Comparison of ENCODE assay signal across 16 mouse cellular contexts in the genomic region with DNA sequence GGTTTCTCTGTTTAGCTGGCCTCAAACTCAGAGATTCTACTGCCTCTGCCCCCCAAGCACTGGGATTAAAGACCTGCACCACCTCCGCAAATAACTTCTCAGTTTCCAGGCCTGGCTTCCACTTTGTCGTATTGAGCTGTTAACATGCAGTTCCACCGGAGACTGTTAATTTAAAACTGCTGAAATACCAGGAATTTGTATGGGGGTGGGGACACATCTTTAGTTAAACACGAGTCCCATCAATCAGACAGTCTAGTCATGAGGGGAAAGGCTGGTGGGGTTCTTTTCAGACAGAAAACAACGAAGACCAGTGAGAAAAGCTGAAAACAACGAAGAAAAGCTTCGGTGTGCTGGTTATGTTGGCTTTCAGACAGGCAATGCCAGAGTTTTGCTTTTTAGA.
DNase-seq lines count a peak whose midpoint lies in the region; ATAC-seq and TF ChIP-seq lines count a peak whose summit lies in the region.
"Had no signal": no experiment of that assay in that cellular context is flagged by ENCODE, and none has a peak within 500 bp of the region (broad histone marks: within the 10 kb centered on the region; RNA-seq: fewer than 3 reads in every experiment).

No protein-coding gene starts in this region.

- intact Hi-C loops in gastrocnemius, postnatal 36 days (cut with DNase I), result no loop called here

- H3K27ac ChIP-seq in hindbrain, embryonic 12.5 days, result peak overlapping the region; percentile 52; the same call in 1 of the 2 replicates
- no peak overlapping the region for H3K27ac ChIP-seq in hindbrain, postnatal 0 days
- H3K27ac ChIP-seq in embryonic facial prominence, embryonic 14.5 days (replicated peaks; ENCODE audit: low read depth, low read length), result 0 out of 2 replicates have a peak overlapping the region, but pooled peaks have one; percentile 30
- H3K27ac ChIP-seq in forebrain, postnatal 0 days (ENCODE audit: low read depth, low read length), result 0 out of 2 replicates have a peak overlapping the region, but pooled peaks have one; percentile 21
- H3K27ac ChIP-seq: kidney, postnatal 0 days; liver, embryonic 12.5 days; lung, embryonic 15.5 days; midbrain, embryonic 15.5 days had no signal

- no peak for TF ChIP-seq CTCF in hindbrain, postnatal 0 days (IDR thresholded peaks at IDR 0.05; ENCODE audit: low read depth)
- no peak for TF ChIP-seq CTCF in forebrain, postnatal 0 days (IDR thresholded peaks at IDR 0.05; ENCODE audit: low read depth)

- H3K4me1 ChIP-seq in hindbrain, embryonic 12.5 days, result peaks cover 10% of the 10 kb centered on the region
- H3K4me1 ChIP-seq in hindbrain, postnatal 0 days (ENCODE audit: insufficient read depth, low read length), result no peaks in the 10 kb centered on the region
- H3K4me1 ChIP-seq in embryonic facial prominence, embryonic 14.5 days (ENCODE audit: control insufficient read depth, insufficient read depth, low read length), result peaks cover 8% of the 10 kb centered on the region; the same call in 1 of the 2 replicates
- peaks cover 9% of the 10 kb centered on the region; the same call in 1 of the 2 replicates for H3K4me1 ChIP-seq in forebrain, postnatal 0 days (ENCODE audit: insufficient read depth)
- H3K4me1 ChIP-seq: liver, embryonic 12.5 days had no signal

- H3K4me2 ChIP-seq in hindbrain, embryonic 12.5 days (replicated peaks), result no peak overlapping the region
- no peak overlapping the region for H3K4me2 ChIP-seq in hindbrain, postnatal 0 days (ENCODE audit: low read depth, low read length)
- H3K4me2 ChIP-seq in embryonic facial prominence, embryonic 14.5 days (ENCODE audit: low read depth, low read length), result no peak overlapping the region
- H3K4me2 ChIP-seq in forebrain, postnatal 0 days (ENCODE audit: low read depth), result no peak overlapping the region
- H3K4me2 ChIP-seq: liver, embryonic 12.5 days; lung, embryonic 15.5 days; midbrain, embryonic 15.5 days had no signal

- ATAC-seq in hindbrain, embryonic 12.5 days (ENCODE audit: low FRiP score), result no peak
- no peak for ATAC-seq in hindbrain, postnatal 0 days
- no peak for ATAC-seq in embryonic facial prominence, embryonic 14.5 days (ENCODE audit: low read depth)
- ATAC-seq in forebrain, postnatal 0 days, result peak; percentile 26; the same call in 1 of the 2 replicates
- ATAC-seq: liver, embryonic 12.5 days had no signal

- no peak overlapping the region for H3K4me3 ChIP-seq in hindbrain, embryonic 12.5 days
- H3K4me3 ChIP-seq in hindbrain, postnatal 0 days (ENCODE audit: low read length), result no peak overlapping the region
- H3K4me3 ChIP-seq in embryonic facial prominence, embryonic 14.5 days (ENCODE audit: low read depth, low read length), result no peak overlapping the region
- no peak overlapping the region for H3K4me3 ChIP-seq in forebrain, postnatal 0 days (ENCODE audit: low read depth, low read length)
- H3K4me3 ChIP-seq: liver, embryonic 12.5 days; lung, embryonic 15.5 days; midbrain, embryonic 15.5 days had no signal

- no peaks in the 10 kb centered on the region for H3K9me3 ChIP-seq in hindbrain, embryonic 12.5 days (replicated peaks)
- H3K9me3 ChIP-seq in hindbrain, postnatal 0 days (ENCODE audit: low read length), result no peaks in the 10 kb centered on the region
- H3K9me3 ChIP-seq in embryonic facial prominence, embryonic 14.5 days (ENCODE audit: control insufficient read depth, low read length), result no peaks in the 10 kb centered on the region
- H3K9me3 ChIP-seq in forebrain, postnatal 0 days (ENCODE audit: low read length), result no peaks in the 10 kb centered on the region
- H3K9me3 ChIP-seq: liver, embryonic 12.5 days; lung, embryonic 15.5 days; midbrain, embryonic 15.5 days had no signal

- DNase-seq in hindbrain, postnatal 0 days (ENCODE audit: low spot score), result no peak
- DNase-seq in embryo, embryonic 11 days, result peak; percentile 54
- DNase-seq in embryonic facial prominence, embryonic 14.5 days (ENCODE audit: low spot score), result no peak
- DNase-seq in forebrain, postnatal 0 days, result no peak
- no peak for DNase-seq in frontal cortex, postnatal 10 days (ENCODE audit: low spot score in 2 of 2)
- no peak for DNase-seq in gastrocnemius, postnatal 36 days
- no peak for DNase-seq in retina, embryonic 14.5 days (ENCODE audit: low spot score)
- DNase-seq: cerebellum, adult 9-10 months; heart, adult 18-20 months; heart, postnatal 10 days; thymus, adult 18-20 months had no signal

- H3K36me3 ChIP-seq in hindbrain, embryonic 12.5 days, result no peaks in the 10 kb centered on the region
- H3K36me3 ChIP-seq in hindbrain, postnatal 0 days (ENCODE audit: insufficient read depth, low read length), result no peaks in the 10 kb centered on the region
- no peaks in the 10 kb centered on the region for H3K36me3 ChIP-seq in embryonic facial prominence, embryonic 14.5 days (ENCODE audit: control insufficient read depth, insufficient read depth, low read length)
- H3K36me3 ChIP-seq in forebrain, postnatal 0 days (ENCODE audit: insufficient read depth), result no peaks in the 10 kb centered on the region
- H3K36me3 ChIP-seq: liver, embryonic 12.5 days; lung, embryonic 15.5 days; midbrain, embryonic 15.5 days had no signal

- no peak overlapping the region for H3K9ac ChIP-seq in hindbrain, embryonic 12.5 days
- no peak overlapping the region for H3K9ac ChIP-seq in hindbrain, postnatal 0 days (replicated peaks; ENCODE audit: low read length)
- H3K9ac ChIP-seq in embryonic facial prominence, embryonic 14.5 days (ENCODE audit: low read depth, low read length), result no peak overlapping the region
- no peak overlapping the region for H3K9ac ChIP-seq in forebrain, postnatal 0 days
- H3K9ac ChIP-seq: liver, embryonic 12.5 days; lung, embryonic 15.5 days; midbrain, embryonic 15.5 days had no signal

- H3K27me3 ChIP-seq in hindbrain, embryonic 12.5 days, result no peaks in the 10 kb centered on the region
- no peaks in the 10 kb centered on the region for H3K27me3 ChIP-seq in hindbrain, postnatal 0 days (ENCODE audit: insufficient read depth, low read length)
- no peaks in the 10 kb centered on the region for H3K27me3 ChIP-seq in embryonic facial prominence, embryonic 14.5 days (replicated peaks; ENCODE audit: control insufficient read depth, insufficient read depth, low read length)
- H3K27me3 ChIP-seq in forebrain, postnatal 0 days (ENCODE audit: insufficient read depth, low read length), result no peaks in the 10 kb centered on the region
- H3K27me3 ChIP-seq: liver, embryonic 12.5 days; lung, embryonic 15.5 days; midbrain, embryonic 15.5 days had no signal

- 16% methylated on average over 7 of the region's 7 CpGs for WGBS in hindbrain, embryonic 12.5 days
- 29% methylated on average over 7 of the region's 7 CpGs for WGBS in hindbrain, postnatal 0 days
- WGBS in embryonic facial prominence, embryonic 14.5 days, result 39% methylated on average over 7 of the region's 7 CpGs
- 21% methylated on average over 7 of the region's 7 CpGs for WGBS in forebrain, postnatal 0 days
